Mouse (Mus musculus): ENCODE results near the gene Kat8. TPM values are rescaled to one million over a fixed set of nuclear protein-coding genes. Genes with fewer than 3 reads are reported as not detected.

The Kat8 gene
- polyA plus RNA-seq, 1 experiment, result 18.7 TPM

DNA sequence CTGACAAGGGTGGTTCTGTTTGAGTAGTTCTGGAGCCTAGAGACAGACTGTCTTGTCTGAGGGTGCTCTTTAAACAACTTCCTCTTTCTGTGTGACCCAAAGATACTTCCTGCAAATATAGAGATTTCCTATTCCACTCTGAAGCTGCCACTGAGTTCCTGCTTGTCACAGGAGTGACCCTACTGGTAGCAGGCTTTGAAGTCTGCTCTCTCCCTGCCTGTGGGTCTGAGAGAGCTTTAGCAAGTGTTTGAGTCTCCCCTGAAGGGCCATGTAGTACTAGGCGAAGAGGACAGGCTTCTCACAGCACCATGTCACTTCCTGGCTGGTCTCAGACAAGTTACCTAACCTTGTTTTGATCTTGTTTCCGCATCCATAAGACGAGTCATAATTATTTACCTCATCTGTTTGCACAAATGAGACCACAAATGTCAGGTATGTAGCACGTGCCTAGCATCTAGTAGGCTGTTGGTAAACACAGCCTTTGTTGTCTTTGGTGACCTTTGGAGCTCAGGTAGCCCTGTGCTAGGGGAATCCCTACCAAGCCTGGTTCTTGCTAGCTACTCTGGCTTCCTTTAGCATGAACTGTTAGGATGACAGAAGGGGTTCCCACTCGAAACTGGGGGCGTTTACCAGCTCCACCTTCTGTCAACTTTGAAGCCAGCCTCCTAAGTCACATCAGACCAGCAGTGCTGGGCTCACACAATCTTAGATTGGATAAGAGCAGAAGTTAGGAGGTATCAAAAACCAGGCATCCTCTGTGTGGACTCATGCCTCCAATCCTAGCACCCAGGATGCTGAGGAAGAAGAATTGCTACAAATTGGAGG, 10.3 kb downstream of the Kat8 start:
- Histone ChIP-seq H3K27me3 (ENCODE audit: control insufficient read depth, insufficient read depth, insufficient read length) (no peaks in the 10 kb centered on the region), H3K79me3 (ENCODE audit: low read depth) (no peaks in the 10 kb centered on the region), H3K4me3 (ENCODE audit: insufficient read depth, poor library complexity, severe bottlenecking) (no peak overlapping the region), H3ac (ENCODE audit: control insufficient read depth, insufficient read length, low read depth) (no peak overlapping the region), H3K36me3 (ENCODE audit: control insufficient read depth, insufficient read depth) (no peaks in the 10 kb centered on the region), H3K79me2 (ENCODE audit: control insufficient read depth, insufficient read depth) (no peaks in the 10 kb centered on the region)
- TF ChIP-seq MYOD1 (IDR thresholded peaks at IDR 0.05; ENCODE audit: control insufficient read depth, insufficient read length, low read depth) (no peak), MYOG (IDR thresholded peaks at IDR 0.05; ENCODE audit: control insufficient read depth, extremely low read depth, insufficient read length) (no peak), USF1 (IDR thresholded peaks at IDR 0.05; ENCODE audit: low read depth) (no peak), FOSL1 (IDR thresholded peaks at IDR 0.05; ENCODE audit: insufficient read depth, low read length, poor library complexity, severe bottlenecking) (no peak), CTCF (IDR thresholded peaks at IDR 0.05; ENCODE audit: control insufficient read depth, insufficient read depth, insufficient read length) (no peak), CEBPB (IDR thresholded peaks at IDR 0.05; ENCODE audit: low read depth) (no peak), MAX (IDR thresholded peaks at IDR 0.05) (no peak)

DNA sequence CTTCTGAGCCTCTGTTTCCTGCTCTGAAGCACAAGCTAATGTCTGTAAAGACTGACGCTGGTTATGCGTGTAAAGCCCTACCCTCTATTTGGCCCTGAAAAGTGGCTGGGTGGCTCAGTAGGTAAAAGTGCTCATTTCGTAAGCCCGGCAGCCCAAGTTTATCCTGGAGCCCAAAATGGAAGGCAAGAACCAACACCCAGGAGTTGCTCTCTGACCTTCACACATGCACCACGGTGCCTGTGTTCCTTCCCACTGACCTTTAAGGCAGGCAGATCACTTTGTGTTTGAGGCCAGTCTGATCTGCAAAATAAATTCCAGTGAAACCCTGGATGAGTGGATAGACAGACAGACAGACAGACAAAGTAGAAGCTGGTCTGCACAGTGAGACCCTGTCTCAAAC, 11.4 kb downstream of the Kat8 start:
- Histone ChIP-seq H3K79me3 (ENCODE audit: low read depth) (no peaks in the 10 kb centered on the region), H3K79me2 (ENCODE audit: control insufficient read depth, insufficient read depth) (no peaks in the 10 kb centered on the region), H3K4me3 (ENCODE audit: insufficient read depth, poor library complexity, severe bottlenecking) (no peak overlapping the region), H3K27me3 (ENCODE audit: control insufficient read depth, insufficient read depth, insufficient read length) (no peaks in the 10 kb centered on the region), H3ac (ENCODE audit: control insufficient read depth, insufficient read length, low read depth) (no peak overlapping the region), H3K36me3 (ENCODE audit: control insufficient read depth, insufficient read depth) (no peaks in the 10 kb centered on the region)
- TF ChIP-seq USF1 (IDR thresholded peaks at IDR 0.05; ENCODE audit: low read depth) (no peak), CTCF (IDR thresholded peaks at IDR 0.05; ENCODE audit: control insufficient read depth, insufficient read depth, insufficient read length) (no peak), FOSL1 (IDR thresholded peaks at IDR 0.05; ENCODE audit: insufficient read depth, low read length, poor library complexity, severe bottlenecking) (no peak), CEBPB (IDR thresholded peaks at IDR 0.05; ENCODE audit: low read depth) (no peak), MAX (IDR thresholded peaks at IDR 0.05) (no peak), MYOD1 (IDR thresholded peaks at IDR 0.05; ENCODE audit: control insufficient read depth, insufficient read length, low read depth) (no peak), MYOG (IDR thresholded peaks at IDR 0.05; ENCODE audit: control insufficient read depth, extremely low read depth, insufficient read length) (no peak)

DNA sequence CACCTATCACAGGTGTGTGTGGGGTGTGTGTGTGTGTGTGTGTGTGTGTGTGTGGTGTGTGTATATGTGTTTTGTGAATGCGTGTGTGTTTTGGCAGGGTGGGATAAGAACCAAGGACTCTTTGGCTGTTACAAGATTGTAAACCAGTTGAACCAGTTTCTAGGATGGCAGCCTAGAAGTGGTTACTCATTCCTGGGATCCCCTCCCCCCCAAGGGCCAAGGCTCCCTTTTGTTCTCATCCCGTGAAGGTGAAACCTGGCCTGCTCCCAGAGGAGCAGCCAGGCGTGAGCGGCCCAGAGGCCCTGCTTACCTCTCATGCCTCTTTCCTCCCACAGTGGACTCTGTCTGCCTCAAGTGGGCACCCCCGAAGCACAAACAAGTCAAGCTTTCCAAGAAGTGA, 12.9 kb downstream of the Kat8 start:
- H3K4me3 ChIP-seq (ENCODE audit: insufficient read depth, poor library complexity, severe bottlenecking), result no peak overlapping the region
- no peaks in the 10 kb centered on the region for H3K36me3 ChIP-seq (ENCODE audit: control insufficient read depth, insufficient read depth)
- H3K79me2 ChIP-seq (ENCODE audit: control insufficient read depth, insufficient read depth), result no peaks in the 10 kb centered on the region
- no peaks in the 10 kb centered on the region for H3K79me3 ChIP-seq (ENCODE audit: low read depth)
- H3K27me3 ChIP-seq (ENCODE audit: control insufficient read depth, insufficient read depth, insufficient read length), result no peaks in the 10 kb centered on the region
- no peak overlapping the region for H3ac ChIP-seq (ENCODE audit: control insufficient read depth, insufficient read length, low read depth)
- TF ChIP-seq USF1 (IDR thresholded peaks at IDR 0.05; ENCODE audit: low read depth) (no peak), MYOD1 (IDR thresholded peaks at IDR 0.05; ENCODE audit: control insufficient read depth, insufficient read length, low read depth) (no peak), FOSL1 (IDR thresholded peaks at IDR 0.05; ENCODE audit: insufficient read depth, low read length, poor library complexity, severe bottlenecking) (no peak), MYOG (IDR thresholded peaks at IDR 0.05; ENCODE audit: control insufficient read depth, extremely low read depth, insufficient read length) (no peak), MAX (IDR thresholded peaks at IDR 0.05) (no peak), CEBPB (IDR thresholded peaks at IDR 0.05; ENCODE audit: low read depth) (no peak), CTCF (IDR thresholded peaks at IDR 0.05; ENCODE audit: control insufficient read depth, insufficient read depth, insufficient read length) (no peak)

- no peaks in the 10 kb centered on the region for H3K79me2 ChIP-seq (ENCODE audit: control insufficient read depth, insufficient read depth)
- H3K36me3 ChIP-seq (ENCODE audit: control insufficient read depth, insufficient read depth), result no peaks in the 10 kb centered on the region
- TF ChIP-seq CTCF (IDR thresholded peaks at IDR 0.05; ENCODE audit: control insufficient read depth, insufficient read depth, insufficient read length), result no peak
- no peak for TF ChIP-seq MYOD1 (IDR thresholded peaks at IDR 0.05; ENCODE audit: control insufficient read depth, insufficient read length, low read depth)
- no peak for TF ChIP-seq CEBPB (IDR thresholded peaks at IDR 0.05; ENCODE audit: low read depth)
- TF ChIP-seq USF1 (IDR thresholded peaks at IDR 0.05; ENCODE audit: low read depth), result no peak
- no peak for TF ChIP-seq FOSL1 (IDR thresholded peaks at IDR 0.05; ENCODE audit: insufficient read depth, low read length, poor library complexity, severe bottlenecking)
- TF ChIP-seq MAX (IDR thresholded peaks at IDR 0.05), result no peak
- TF ChIP-seq MYOG (IDR thresholded peaks at IDR 0.05; ENCODE audit: control insufficient read depth, extremely low read depth, insufficient read length), result no peak
- no peak overlapping the region for H3K4me3 ChIP-seq (ENCODE audit: insufficient read depth, poor library complexity, severe bottlenecking)
- no peaks in the 10 kb centered on the region for H3K27me3 ChIP-seq (ENCODE audit: control insufficient read depth, insufficient read depth, insufficient read length)
- no peaks in the 10 kb centered on the region for H3K79me3 ChIP-seq (ENCODE audit: low read depth)
- H3ac ChIP-seq (ENCODE audit: control insufficient read depth, insufficient read length, low read depth), result no peak overlapping the region
These were observed 13.8 kb downstream of the Kat8 start for GRCm38 (mm10) chr7:127926066-127926465.

DNA sequence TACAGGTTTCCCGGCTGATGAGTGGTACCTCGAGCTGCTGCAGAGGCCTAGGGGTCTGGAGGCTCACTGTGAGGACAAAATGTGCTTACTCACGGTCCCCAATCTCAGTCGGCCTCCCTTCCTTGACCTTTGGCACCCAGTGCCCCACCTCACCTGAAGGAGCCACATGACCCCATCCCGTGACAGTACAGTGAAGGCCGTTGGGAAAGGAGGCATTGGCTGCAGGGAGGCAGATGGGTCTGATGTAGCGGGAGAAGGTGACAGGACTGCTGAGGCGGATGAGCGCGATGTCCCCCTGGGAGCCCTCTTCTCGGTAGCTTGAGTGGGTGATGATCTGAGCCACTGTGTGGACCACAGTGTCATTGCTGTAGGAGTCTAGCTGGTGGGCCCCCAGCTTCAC, 14.5 kb downstream of the Kat8 start:
- no peak overlapping the region for H3K4me3 ChIP-seq (ENCODE audit: insufficient read depth, poor library complexity, severe bottlenecking)
- H3K79me2 ChIP-seq (ENCODE audit: control insufficient read depth, insufficient read depth), result no peaks in the 10 kb centered on the region
- H3K36me3 ChIP-seq (ENCODE audit: control insufficient read depth, insufficient read depth), result no peaks in the 10 kb centered on the region
- TF ChIP-seq CTCF (IDR thresholded peaks at IDR 0.05; ENCODE audit: control insufficient read depth, insufficient read depth, insufficient read length) (no peak), MYOD1 (IDR thresholded peaks at IDR 0.05; ENCODE audit: control insufficient read depth, insufficient read length, low read depth) (no peak), MAX (IDR thresholded peaks at IDR 0.05) (no peak)
- H3ac ChIP-seq (ENCODE audit: control insufficient read depth, insufficient read length, low read depth), result no peak overlapping the region
- no peaks in the 10 kb centered on the region for H3K79me3 ChIP-seq (ENCODE audit: low read depth)
- H3K27me3 ChIP-seq (ENCODE audit: control insufficient read depth, insufficient read depth, insufficient read length), result no peaks in the 10 kb centered on the region

Data from C2C12 (cell line).